Mouse (Mus musculus): ENCODE results near the gene Gm11634.
"Not testable (repeated sequence)": the region's sequence is repeated elsewhere in the genome, so short reads cannot be mapped to it uniquely, and the experiment has no call there.

Gm11634 gene

GRCm38 (mm10) chr11:101599156-101599555, at the start of gene Gm11634:
Gene Gm11634 (minus strand): TSS chr11:101599256.
- DNase-seq, result no peak

DNA sequence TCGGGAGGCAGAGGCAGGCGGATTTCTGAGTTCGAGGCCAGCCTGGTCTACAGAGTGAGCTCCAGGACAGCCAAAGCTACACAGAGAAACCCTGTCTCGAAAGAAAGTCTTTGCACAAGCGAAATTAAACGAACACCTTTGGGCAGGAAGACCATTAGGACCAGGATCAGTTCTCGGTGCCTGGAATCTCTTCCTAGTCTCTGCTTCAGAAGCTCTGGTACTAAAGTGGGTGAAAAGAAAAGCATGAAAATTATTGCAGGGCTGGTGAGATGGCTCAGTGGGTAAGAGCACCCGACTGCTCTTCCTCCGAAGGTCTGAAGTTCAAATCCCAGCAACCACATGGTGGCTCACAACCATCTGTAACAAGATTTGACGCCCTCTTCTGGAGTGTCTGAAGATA, 48.0 kb upstream of the Gm11634 start:
- DNase-seq, result not testable (repeated sequence)

- DNase-seq, result not testable (repeated sequence)
These were observed 47.3 kb upstream of the Gm11634 start for GRCm38 (mm10) chr11:101646283-101646794.

GRCm38 (mm10) chr11:101645411-101646282, 46.6 kb upstream of the Gm11634 start:
- peak; percentile 64 for DNase-seq

DNA sequence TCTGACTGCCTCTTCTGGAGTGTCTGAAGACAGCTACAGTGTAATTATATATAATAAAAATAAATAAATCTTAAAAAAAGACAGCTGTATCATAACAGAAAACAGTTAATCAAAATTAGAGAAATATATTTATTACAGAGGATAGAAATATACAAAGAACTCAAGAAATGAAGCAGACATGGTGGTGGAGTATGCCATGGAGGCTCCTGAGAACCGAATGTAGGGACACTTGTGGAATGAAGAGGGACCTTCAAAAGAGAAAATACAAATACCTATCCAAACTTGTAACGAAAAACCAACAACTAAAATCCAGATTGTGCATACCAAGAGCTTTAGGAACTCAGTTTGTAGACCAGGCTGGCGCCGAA, 46.0 kb upstream of the Gm11634 start:
- DNase-seq, result not testable (repeated sequence)

DNA sequence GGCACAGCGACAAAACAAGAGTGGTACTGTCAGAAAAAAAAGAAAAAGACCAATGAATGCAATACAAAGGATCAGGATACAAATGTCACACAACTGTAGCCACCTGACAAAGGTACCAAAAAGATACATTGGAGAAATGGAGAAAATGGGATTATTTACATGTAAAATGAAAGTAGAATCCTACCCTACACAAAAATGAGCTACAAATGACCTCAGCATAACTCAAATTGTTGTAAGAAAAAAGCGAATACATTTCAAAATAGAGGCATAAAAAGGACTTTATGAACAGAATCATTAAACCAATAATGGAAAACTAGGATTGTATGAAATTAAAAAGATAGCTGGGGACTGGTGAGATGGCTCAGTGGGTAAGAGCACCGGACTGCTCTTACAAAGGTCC, 45.5 kb upstream of the Gm11634 start:
- DNase-seq, result no peak

GRCm38 (mm10) chr11:101642931-101643330, 43.9 kb upstream of the Gm11634 start:
- no peak for DNase-seq

DNA sequence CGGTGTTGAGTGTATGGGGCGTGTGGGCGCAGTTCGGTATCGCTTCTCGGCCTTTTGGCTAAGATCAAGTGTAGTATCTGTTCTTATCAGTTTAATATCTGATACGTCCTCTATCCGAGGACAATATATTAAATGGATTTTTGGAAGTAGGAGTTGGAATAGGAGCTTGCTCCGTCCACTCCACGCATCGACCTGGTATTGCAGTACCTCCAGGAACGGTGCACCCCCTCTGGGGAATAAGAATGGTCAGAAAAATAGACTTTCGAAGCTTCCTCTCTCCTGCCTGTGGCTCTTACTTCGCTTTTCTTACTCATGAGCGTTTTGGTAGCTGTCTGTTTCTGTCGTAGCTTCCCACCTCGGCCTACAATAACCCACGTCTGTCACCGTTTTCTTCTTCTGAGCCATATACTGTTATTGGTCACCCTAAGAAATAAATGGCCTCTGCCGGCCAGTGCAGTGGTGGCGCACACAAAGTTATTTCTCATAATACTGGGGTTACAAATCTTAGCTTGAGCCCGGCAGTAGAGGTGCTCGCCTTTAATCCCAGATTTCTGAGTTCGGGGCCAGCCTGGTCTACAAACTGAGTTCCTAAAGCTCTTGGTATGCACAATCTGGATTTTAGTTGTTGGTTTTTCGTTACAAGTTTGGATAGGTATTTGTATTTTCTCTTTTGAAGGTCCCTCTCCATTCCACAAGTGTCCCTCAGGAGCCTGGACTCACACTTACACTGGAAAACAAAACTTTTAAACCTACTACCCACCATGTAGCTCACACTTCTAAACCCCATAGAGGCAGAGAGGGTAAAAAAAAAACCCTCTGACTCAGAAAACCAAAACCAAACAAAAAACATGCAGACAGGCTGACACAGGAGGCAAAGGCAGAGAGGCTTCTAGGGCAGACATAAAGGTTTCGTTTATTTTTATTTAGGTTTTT, 42.9 kb upstream of the Gm11634 start:
- DNase-seq, result peak; percentile 30

DNA sequence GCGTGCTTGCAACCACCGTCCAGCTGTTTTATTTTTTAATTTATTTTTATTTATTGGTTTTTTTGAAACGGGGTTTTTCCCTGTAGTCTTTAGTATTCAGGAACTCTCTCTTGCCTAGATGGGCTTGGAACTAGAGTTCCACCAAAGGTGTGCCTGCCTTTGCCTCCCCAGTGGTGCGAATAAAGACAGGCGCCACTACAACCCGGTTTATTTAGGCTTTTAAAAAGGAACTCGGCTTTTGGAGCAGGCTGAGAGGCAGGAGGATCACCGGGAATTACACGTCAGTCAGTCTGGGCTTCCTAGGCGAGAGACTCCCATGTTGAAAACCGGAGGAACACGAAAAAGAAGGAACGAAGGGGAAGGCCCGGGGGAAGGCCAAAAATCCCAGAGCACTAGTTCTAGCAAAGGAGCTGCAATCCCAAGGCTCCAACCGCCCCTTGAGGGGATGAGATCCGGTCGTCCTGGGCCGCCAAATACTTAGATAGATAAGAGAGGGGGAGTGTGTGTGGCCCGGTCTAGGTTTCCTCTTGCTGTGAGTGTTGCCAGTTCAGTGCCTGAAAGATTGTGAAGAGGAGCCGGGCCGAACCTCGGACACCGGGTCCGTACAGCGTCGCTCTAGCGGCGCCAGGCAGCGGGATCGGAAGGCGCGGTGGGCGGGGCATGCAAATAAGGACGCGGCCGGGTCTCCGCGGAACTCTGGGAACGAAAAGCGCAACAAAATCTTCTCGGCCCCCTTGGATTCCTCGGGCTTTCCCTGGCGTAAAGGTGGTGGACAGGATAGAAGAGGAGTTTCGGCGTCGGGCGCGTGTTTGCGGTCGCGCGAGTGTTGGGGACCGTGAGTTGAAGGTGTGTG, 42.0 kb upstream of the Gm11634 start:
- peak; percentile 70 for DNase-seq

- no peak for DNase-seq
These were observed 40.7 kb upstream of the Gm11634 start for GRCm38 (mm10) chr11:101639761-101640160.

- no peak for DNase-seq
These were observed 36.6 kb upstream of the Gm11634 start for GRCm38 (mm10) chr11:101635660-101636059.

DNA sequence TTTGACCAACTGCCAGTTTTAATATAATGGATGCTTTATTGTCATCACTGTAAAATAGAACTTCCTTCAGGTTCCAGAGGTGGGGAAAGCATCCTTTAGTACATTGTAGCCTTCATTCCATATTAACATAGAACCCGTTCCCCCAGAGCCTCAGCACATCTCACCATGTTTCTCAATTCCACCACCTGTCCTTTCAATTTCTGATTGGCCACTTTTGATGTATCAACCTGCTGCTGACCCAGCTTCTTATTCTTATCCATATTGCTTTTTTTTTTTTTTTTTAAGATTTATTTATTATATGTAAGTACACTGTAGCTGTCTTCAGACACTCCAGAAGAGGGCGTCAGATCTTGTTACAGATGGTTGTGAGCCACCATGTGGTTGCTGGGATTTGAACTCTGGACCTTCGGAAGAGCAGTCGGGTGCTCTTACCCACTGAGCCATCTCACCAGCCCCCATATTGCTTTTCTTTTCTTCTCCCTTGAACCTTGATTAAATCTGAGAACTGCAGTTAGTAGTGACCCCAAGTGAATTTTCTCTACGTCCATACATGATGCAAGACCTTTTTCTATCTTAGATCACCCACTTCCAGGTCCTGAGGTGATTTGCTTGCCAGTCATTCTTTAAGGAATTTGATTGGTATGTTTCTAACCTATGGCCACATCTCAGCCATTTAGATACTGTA, 29.8 kb upstream of the Gm11634 start:
- DNase-seq, result not testable (repeated sequence)

GRCm38 (mm10) chr11:101627857-101628559, 29.0 kb upstream of the Gm11634 start:
- peak; percentile 88 for DNase-seq

GRCm38 (mm10) chr11:101626995-101627856, 28.2 kb upstream of the Gm11634 start, which contains the start of gene Rdm1:
Gene Rdm1 (plus strand): TSS chr11:101627195.
- DNase-seq, result peak; percentile 85

- DNase-seq, result no peak
These were observed 27.6 kb upstream of the Gm11634 start for GRCm38 (mm10) chr11:101626649-101626994.

DNA sequence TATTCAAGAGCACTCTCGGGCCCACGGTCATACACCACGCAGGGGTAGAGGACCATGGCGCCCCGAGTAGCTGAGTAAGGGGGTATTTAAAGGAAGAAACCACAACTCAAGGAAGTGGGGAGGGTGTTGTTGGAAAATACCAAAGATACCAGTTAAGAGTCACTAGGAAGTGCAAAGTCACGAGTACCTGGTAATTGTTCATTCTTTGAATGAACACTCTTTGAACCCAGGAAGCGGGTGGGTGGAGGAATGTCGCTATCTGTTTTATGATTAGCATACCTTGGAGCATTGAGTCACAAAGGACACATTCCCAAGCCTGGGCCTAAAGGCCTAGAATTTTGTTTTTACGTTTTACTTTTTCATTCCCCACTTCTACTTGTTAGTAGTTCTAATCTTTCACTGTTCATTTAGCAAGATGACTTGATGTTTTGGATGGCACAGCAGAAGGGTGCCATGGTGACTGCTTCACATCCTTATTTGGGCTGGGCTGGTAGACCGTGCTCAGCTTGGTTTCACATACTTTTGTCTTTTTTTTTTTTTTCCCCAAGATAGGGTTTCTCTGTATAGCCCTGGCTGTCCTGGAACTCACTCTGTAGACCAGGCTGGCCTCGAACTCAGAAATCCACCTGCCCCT, 21.1 kb upstream of the Gm11634 start:
- DNase-seq, result not testable (repeated sequence)

- DNase-seq, result no peak
These were observed 19.5 kb upstream of the Gm11634 start for GRCm38 (mm10) chr11:101618596-101618995.

DNA sequence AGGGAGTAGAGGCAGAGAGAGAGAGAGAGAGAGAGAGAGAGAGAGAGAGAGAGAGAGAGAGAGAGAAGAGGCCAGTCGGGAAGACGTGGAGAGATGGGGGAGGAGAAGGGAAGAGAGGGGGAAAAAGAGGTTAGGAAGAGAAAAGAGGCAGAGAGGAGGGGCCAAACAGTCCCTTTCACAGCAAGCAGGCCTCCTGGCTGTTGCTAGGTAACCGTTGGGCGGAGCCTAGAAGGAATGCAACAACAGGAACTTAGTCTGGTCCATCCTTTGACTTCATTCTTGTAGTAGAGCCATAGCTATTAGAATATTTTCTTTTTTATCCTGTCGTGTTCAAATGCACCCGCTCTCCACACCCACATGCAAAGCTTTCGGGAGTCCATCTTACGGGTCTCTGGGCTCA, 18.8 kb upstream of the Gm11634 start:
- peak; percentile 47 for DNase-seq

DNA sequence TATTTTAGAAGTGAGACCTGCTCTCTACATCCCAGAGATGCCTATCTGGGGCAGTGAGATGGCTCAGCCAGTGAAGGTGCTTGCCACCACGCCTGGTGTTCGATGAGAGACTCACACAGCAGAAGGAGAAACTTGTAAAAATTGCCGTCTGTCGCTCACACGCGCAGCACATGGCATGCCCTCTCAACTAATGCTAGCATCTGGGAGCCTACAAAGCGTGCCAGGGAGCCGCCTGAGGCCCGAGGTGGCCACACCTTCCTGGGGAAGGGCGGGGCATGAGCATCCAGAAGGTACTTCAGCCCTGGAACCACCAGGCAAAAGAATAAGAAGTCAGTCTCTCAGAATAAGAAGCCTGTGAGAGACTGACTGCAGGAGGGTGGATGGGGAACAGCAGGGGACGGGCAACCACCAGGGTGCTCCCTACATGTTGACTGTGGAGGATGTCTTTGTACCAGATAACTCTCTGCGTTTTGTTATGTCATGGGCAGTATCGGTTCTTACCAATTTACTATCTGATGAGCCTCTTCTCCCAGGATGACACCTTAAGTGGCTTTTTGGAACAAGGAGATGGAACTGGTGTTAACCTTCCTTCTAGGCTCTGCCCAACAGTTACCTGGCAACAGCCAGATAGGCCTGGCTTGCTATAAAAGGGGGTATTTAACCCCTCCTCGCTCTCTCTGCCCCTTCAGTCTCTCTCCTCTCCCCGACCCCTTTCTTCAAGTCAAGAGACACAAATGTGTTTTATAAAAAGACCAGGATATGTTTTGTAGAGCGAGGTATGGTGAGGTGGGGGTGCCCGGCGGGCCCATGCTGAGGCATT, 18.1 kb upstream of the Gm11634 start:
- no peak for DNase-seq

Measured in thymus, postnatal 25 days (tissue).